Comparison of ENCODE assay signal across 7 mouse cellular contexts in the genomic region with DNA sequence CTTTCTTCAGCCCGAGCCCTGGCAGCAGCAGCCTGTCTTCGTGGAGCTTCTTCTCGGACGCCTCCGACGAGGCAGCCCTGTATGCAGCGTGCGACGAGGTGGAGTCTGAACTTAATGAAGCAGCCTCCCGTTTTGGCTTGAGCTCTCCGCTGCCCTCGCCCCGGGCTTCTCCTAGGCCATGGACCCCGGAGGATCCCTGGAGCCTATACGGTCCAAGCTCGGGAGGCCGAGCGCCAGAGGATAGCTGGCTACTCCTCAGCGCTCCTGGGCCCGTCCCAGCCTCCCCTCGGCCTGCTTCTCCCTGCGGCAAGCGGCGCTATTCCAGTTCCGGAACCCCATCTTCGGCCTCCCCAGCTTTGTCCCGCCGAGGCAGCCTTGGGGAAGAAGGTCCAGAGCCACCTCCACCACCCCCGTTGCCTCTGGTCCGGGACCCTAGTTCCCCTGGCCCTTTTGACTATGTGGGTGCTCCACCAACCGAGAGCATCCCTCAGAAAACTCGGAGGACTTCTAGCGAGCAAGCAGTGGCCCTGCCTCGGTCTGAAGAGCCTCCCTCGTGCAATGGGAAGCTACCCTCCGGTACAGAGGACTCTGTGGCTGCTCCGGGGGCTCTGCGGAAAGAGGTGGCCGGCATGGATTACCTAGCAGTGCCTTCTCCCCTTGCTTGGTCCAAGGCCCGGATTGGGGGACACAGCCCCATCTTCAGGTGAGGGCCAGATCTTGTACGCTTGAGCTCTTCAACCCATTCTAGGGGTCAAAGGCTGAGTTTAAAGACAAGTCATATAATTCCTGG. TPM values are rescaled to one million over a fixed set of nuclear protein-coding genes. Genes with fewer than 3 reads are reported as not detected.
DNase-seq lines count a peak whose midpoint lies in the region; ATAC-seq lines count a peak whose summit lies in the region.

No protein-coding gene starts in this region.

- peak overlapping the region; percentile 84 for H3K4me2 ChIP-seq in forebrain, embryonic 12.5 days
- peak overlapping the region; percentile 80 for H3K4me2 ChIP-seq in hindbrain, embryonic 11.5 days (replicated peaks; ENCODE audit: low read depth, low read length)
- peak overlapping the region; percentile 89 for H3K4me2 ChIP-seq in midbrain, embryonic 11.5 days

- peak; percentile 4 for DNase-seq in right cerebral cortex, postnatal 4 days
- no peak for DNase-seq in right cerebral cortex, adult 18-20 months
- DNase-seq in hindbrain, embryonic 11.5 days (ENCODE audit: low spot score), result peak; percentile 56
- peak; percentile 96 for DNase-seq in midbrain, embryonic 11.5 days (ENCODE audit: low spot score, missing footprints)
- no peak for DNase-seq in c-Kit-positive CD71-positive TER-119-positive erythroid progenitor cells, embryonic 14.5 days (ENCODE audit: low spot score)
- DNase-seq in adrenal gland, postnatal 14 days, result no peak

- H3K4me3 ChIP-seq in forebrain, embryonic 12.5 days (replicated peaks), result peak overlapping the region; percentile 50
- peak overlapping the region; percentile 44 for H3K4me3 ChIP-seq in hindbrain, embryonic 11.5 days (ENCODE audit: low read depth, low read length)
- peak overlapping the region; percentile 45 for H3K4me3 ChIP-seq in midbrain, embryonic 11.5 days (ENCODE audit: low read depth, low read length)

- H3K4me1 ChIP-seq in forebrain, embryonic 12.5 days, result peaks cover 43% of the 10 kb centered on the region
- peaks cover 8% of the 10 kb centered on the region; the same call in 1 of the 2 replicates for H3K4me1 ChIP-seq in hindbrain, embryonic 11.5 days (replicated peaks; ENCODE audit: control insufficient read depth, insufficient read depth, low read length)
- H3K4me1 ChIP-seq in midbrain, embryonic 11.5 days (ENCODE audit: control insufficient read depth, insufficient read depth, low read length), result peaks cover 35% of the 10 kb centered on the region

- peaks cover 30% of the 10 kb centered on the region for H3K27me3 ChIP-seq in forebrain, embryonic 12.5 days
- peaks cover 9% of the 10 kb centered on the region for H3K27me3 ChIP-seq in hindbrain, embryonic 11.5 days (ENCODE audit: control insufficient read depth, insufficient read depth, low read length)
- H3K27me3 ChIP-seq in midbrain, embryonic 11.5 days (ENCODE audit: control insufficient read depth, insufficient read depth, low read length), result peaks cover 19% of the 10 kb centered on the region

- no peaks in the 10 kb centered on the region for H3K9me3 ChIP-seq in forebrain, embryonic 12.5 days
- no peaks in the 10 kb centered on the region for H3K9me3 ChIP-seq in hindbrain, embryonic 11.5 days (ENCODE audit: control insufficient read depth, low read length)
- no peaks in the 10 kb centered on the region for H3K9me3 ChIP-seq in midbrain, embryonic 11.5 days (ENCODE audit: control insufficient read depth, low read length)

- ATAC-seq in forebrain, embryonic 12.5 days (ENCODE audit: low FRiP score), result no peak
- no peak for ATAC-seq in hindbrain, embryonic 11.5 days (ENCODE audit: low FRiP score)
- no peak for ATAC-seq in midbrain, embryonic 11.5 days (ENCODE audit: low FRiP score)

- H3K36me3 ChIP-seq in forebrain, embryonic 12.5 days (replicated peaks), result peaks cover 8% of the 10 kb centered on the region
- H3K36me3 ChIP-seq in hindbrain, embryonic 11.5 days (ENCODE audit: control insufficient read depth, insufficient read depth, low read length), result no peaks in the 10 kb centered on the region
- no peaks in the 10 kb centered on the region for H3K36me3 ChIP-seq in midbrain, embryonic 11.5 days (ENCODE audit: control insufficient read depth, insufficient read depth, low read length)

- H3K27ac ChIP-seq in forebrain, embryonic 12.5 days, result peak overlapping the region; percentile 86; the same call in 1 of the 2 replicates
- no peak overlapping the region for H3K27ac ChIP-seq in hindbrain, embryonic 11.5 days (ENCODE audit: low read depth, low read length)
- H3K27ac ChIP-seq in midbrain, embryonic 11.5 days (ENCODE audit: low read depth, low read length), result no peak overlapping the region

- 9% methylated on average over 41 of the region's 41 CpGs for WGBS in forebrain, embryonic 12.5 days
- WGBS in hindbrain, embryonic 11.5 days, result 7% methylated on average over 40 of the region's 41 CpGs
- WGBS in midbrain, embryonic 11.5 days, result 9% methylated on average over 41 of the region's 41 CpGs

- H3K9ac ChIP-seq in forebrain, embryonic 12.5 days, result peak overlapping the region; percentile 57
- H3K9ac ChIP-seq in hindbrain, embryonic 11.5 days (ENCODE audit: low read depth, low read length), result peak overlapping the region; percentile 52; the same call in 1 of the 2 replicates
- H3K9ac ChIP-seq in midbrain, embryonic 11.5 days (ENCODE audit: low read length), result peak overlapping the region; percentile 31

RNA-seq across cellular contexts. Expression of gene Nfatc4, which starts 3.8 kb away (rescaled TPM):
- polyA plus RNA-seq in forebrain, embryonic 12.5 days (2016; fragmentation: Nextera tagmentation; extraction: Ambion mirVana), result 25.4 and 35.6 TPM in 2 replicates
- 19.5 and 25.5 TPM in 2 replicates for polyA plus RNA-seq in hindbrain, embryonic 11.5 days (2014; fragmentation: Nextera tagmentation; extraction: Ambion mirVana)
- polyA plus RNA-seq in midbrain, embryonic 11.5 days (2014; fragmentation: Nextera tagmentation; extraction: Ambion mirVana), result 9.9 and 11.5 TPM in 2 replicates
- 23.8 and 31.2 TPM in 2 replicates for total RNA-seq in adrenal gland, postnatal 14 days (2021)

RNA-seq across cellular contexts. Expression of gene Nynrin, which starts 27.1 kb away (rescaled TPM):
- 23.9 and 26.9 TPM in 2 replicates for polyA plus RNA-seq in forebrain, embryonic 12.5 days (2016; fragmentation: Nextera tagmentation; extraction: Ambion mirVana)
- polyA plus RNA-seq in hindbrain, embryonic 11.5 days (2014; fragmentation: Nextera tagmentation; extraction: Ambion mirVana), result 8.3 and 8.8 TPM in 2 replicates
- polyA plus RNA-seq in midbrain, embryonic 11.5 days (2014; fragmentation: Nextera tagmentation; extraction: Ambion mirVana), result 10.7 and 12.0 TPM in 2 replicates
- total RNA-seq in adrenal gland, postnatal 14 days (2021), result 14.1 and 18.8 TPM in 2 replicates

RNA-seq across cellular contexts. Expression of gene Ripk3, which starts 38.1 kb away (rescaled TPM):
- polyA plus RNA-seq in forebrain, embryonic 12.5 days (2016; fragmentation: Nextera tagmentation; extraction: Ambion mirVana), result 5.1 and 5.9 TPM in 2 replicates
- 11.0 and 12.9 TPM in 2 replicates for polyA plus RNA-seq in hindbrain, embryonic 11.5 days (2014; fragmentation: Nextera tagmentation; extraction: Ambion mirVana)
- polyA plus RNA-seq in midbrain, embryonic 11.5 days (2014; fragmentation: Nextera tagmentation; extraction: Ambion mirVana), result 4.0 and 4.5 TPM in 2 replicates
- total RNA-seq in adrenal gland, postnatal 14 days (2021), result 5.2 and 7.8 TPM in 2 replicates

RNA-seq across cellular contexts. Expression of gene Adcy4, which starts 42.9 kb away (rescaled TPM):
- 5.5 and 6.0 TPM in 2 replicates for polyA plus RNA-seq in forebrain, embryonic 12.5 days (2016; fragmentation: Nextera tagmentation; extraction: Ambion mirVana)
- 6.6 and 7.6 TPM in 2 replicates for polyA plus RNA-seq in hindbrain, embryonic 11.5 days (2014; fragmentation: Nextera tagmentation; extraction: Ambion mirVana)
- polyA plus RNA-seq in midbrain, embryonic 11.5 days (2014; fragmentation: Nextera tagmentation; extraction: Ambion mirVana), result 4.9 and 5.8 TPM in 2 replicates
- total RNA-seq in adrenal gland, postnatal 14 days (2021), result 14.3 and 17.3 TPM in 2 replicates

RNA-seq across cellular contexts. Expression of gene Cbln3, which starts 57.4 kb away (rescaled TPM):
- 0.04 and 0.27 TPM in 2 replicates for polyA plus RNA-seq in forebrain, embryonic 12.5 days (2016; fragmentation: Nextera tagmentation; extraction: Ambion mirVana)
- polyA plus RNA-seq in hindbrain, embryonic 11.5 days (2014; fragmentation: Nextera tagmentation; extraction: Ambion mirVana), result 0.17 and 0.31 TPM in 2 replicates
- polyA plus RNA-seq in midbrain, embryonic 11.5 days (2014; fragmentation: Nextera tagmentation; extraction: Ambion mirVana), result 0.03 and 0.23 TPM in 2 replicates
- total RNA-seq in adrenal gland, postnatal 14 days (2021), result 0.11 and 0.34 TPM in 2 replicates

Comparison
In these comparisons a context has a peak if more than half of its experiments do, and no peak if none do; other contexts are left out.
1. DNase-seq: peak in right cerebral cortex, postnatal 4 days (single experiment), hindbrain, embryonic 11.5 days (single experiment) and midbrain, embryonic 11.5 days (single experiment); none in right cerebral cortex, adult 18-20 months (single experiment), c-Kit-positive CD71-positive TER-119-positive erythroid progenitor cells, embryonic 14.5 days (single experiment) and adrenal gland, postnatal 14 days (single experiment).
2. Peak in every context shown above with its lines, with median percentiles within 50 percentile points of each other: H3K4me2 ChIP-seq, H3K4me3 ChIP-seq and H3K9ac ChIP-seq.